Mouse (Mus musculus): ENCODE measurements around the gene Lamb3. TPM values are rescaled to one million over a fixed set of nuclear protein-coding genes. Genes with fewer than 3 reads are reported as not detected.

Gene Lamb3
- total RNA-seq (2023), result 10.3 and 16.6 TPM in 2 replicates

DNA sequence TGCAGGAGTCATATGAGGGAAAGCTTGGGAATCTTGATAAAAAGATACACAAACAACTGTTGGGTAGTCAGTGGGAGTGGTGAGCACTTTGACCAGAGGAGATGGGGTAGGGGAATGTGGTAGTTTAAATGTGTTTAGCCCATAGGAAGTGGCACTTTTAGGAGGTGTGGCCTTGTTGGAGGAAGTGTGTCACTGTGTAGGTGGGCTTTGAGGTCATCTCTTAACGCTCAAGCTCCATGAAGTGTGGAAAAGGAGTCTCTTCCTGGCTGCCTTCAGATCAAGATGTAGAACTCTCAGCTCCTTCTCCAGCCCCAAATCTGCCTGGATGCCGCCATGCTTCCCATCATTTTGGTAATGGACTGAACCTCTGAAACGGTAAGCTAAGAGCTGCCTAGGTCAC lies at the start of gene Lamb3:
Gene Lamb3, plus strand, starts transcription at position 197 of the 400 bp plus-strand sequence.

DNA sequence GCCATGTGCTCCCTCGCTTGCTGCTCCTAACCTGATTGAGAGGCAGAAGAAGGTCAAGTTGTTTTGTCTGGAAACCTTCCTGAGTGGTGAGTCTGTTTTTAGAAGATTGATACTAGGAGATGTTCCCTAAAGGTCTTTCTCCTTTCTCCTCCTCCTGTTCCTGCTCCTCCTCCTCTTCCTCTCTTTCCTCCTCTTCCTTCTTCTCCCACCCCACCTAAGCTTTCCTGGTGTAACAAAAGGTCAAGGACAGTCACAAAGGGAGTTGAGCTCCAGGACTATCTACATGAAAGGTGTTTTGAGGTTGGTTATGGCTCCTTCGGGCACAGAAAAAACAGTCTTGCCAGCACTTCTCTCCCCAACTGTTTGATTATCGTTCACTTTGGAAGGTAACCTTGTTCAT lies 39.8 kb upstream of the Lamb3 start, which contains the start of gene A130010J15Rik:
Gene A130010J15Rik, plus strand, starts transcription at position 301 of the 400 bp plus-strand sequence.

DNA sequence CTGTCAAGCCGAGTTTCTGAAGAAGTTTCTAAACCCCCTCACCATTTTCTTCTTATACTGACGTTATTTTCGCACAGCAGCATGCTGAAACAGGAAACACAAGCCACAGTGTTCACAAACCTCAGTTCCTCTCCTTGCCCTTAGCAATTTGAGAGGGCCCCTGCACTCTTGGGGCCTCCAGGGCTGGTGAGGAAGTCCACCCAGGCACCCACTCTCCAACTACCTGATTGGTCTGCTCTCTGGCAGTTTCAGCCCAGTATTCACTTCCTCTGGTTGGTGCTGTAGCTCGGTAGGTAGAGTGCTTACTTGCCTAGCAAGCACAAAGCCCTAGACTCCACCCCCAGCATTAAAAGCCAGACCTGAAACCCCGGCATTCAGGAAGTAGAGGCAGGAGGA lies 6.1 kb upstream of the Lamb3 start, which contains the start of gene Traf3ip3:
Gene Traf3ip3, minus strand, starts transcription at position 321 of the 396 bp plus-strand sequence.

DNA sequence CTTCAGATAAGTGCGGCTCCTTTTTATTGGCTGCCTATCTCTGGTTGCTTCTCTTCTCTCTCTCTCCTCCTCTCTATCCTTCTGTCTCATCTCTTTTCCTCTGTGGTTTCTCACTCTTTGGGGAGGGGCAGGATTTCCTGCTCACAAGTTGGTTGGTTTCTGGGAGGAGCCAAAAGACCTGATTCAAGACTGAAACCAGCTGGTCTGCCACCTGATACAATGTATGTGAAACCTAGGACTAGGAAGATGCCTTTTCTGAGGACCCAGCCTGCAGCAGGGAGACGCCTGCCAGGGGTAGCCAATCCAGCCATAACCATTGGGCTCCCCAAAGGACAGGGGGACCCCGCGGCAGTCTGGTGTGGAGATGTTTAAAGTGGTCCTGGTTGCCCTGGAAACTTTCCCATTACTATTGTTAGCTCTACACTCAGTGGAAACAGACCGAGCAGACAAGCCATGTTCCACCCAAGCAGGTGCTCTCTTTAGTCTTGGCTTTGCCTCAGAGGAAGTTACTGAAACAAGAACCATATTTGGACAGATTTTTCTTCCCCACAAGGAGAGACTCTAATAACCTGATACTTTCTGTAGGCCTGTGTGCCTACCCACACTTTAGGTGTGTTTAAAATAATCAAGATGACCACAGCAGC lies 56.6 kb downstream of the Lamb3 start, which contains the start of gene Hsd11b1:
Gene Hsd11b1, minus strand, starts transcription at position 121 of the 644 bp plus-strand sequence.

DNA sequence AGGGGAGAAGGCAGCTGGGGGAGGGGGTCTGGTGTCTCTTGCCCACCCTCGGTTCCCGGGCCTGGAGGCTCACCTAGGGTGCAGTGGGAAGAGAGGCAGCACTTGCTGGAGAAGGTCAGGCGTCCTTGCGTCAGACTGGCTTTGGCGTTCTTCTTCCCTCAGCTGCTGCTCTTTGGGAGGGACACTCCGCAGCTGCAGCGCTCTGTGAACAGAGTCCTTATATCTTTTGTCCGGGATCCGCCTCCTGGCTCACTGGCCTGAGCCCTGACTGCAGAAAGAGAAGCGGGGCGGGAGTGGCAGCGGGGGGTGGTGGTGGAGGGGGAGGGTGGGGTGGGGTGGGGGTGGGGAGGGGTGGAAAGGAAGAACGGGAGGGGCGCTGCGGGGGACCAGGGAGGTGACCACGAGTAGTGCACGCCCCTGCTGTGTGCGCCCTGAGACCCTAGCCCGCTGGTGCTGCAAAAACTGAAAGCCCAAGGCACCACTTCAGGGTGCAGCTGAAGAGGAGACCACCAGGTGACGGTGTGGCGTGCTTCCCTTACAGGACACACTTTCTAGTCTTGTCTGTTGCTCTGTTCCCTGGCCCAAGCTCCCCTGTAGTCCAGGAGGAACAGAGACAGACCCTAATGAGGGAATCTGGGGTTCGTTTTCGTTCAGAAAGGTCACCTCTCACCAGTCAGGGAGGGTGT lies 65.6 kb downstream of the Lamb3 start, which contains the start of gene G0s2:
Gene G0s2, minus strand, starts transcription at position 302 of the 686 bp plus-strand sequence.

DNA sequence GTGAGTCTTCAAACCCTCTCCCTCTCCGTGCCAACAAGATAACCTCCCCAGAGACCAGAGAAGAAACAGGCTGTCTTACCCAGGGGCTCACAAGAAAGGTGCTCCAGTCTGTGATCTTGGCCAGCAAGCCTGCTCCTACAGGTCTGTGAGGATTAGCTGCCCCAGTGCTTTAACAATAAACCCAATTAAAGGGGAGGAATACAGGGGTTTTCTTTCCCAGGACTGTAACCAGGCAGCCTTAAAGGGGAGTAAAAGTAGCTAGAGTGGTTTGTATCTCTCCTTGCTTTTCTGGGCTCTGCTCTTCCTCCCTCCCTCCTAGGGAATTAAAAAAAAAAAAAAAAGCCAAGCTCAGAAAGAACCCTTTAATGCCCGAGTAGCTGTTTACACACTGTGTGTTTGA lies 162.6 kb downstream of the Lamb3 start, which contains the start of gene Camk1g:
Gene Camk1g, minus strand, starts transcription at position 203 of the 400 bp plus-strand sequence.

Other genes starting within 250 kb of the Lamb3 start
- not detected in 2 replicates for gene Syt14, start 171.9 kb upstream of the Lamb3 start, total RNA-seq (2023)
- gene Diexf, start 77.4 kb upstream of the Lamb3 start, total RNA-seq (2023), result 9.3 and 21.1 TPM in 2 replicates
- gene Irf6, start 54.6 kb upstream of the Lamb3 start, total RNA-seq (2023), result not detected in 2 replicates
- gene A130010J15Rik, start 39.7 kb upstream of the Lamb3 start, total RNA-seq (2023), result 1.4 and 1.8 TPM in 2 replicates
- gene Traf3ip3, start 6.0 kb upstream of the Lamb3 start, total RNA-seq (2023), result 239 and 258 TPM in 2 replicates
- gene Hsd11b1, start 56.4 kb downstream of the Lamb3 start, total RNA-seq (2023), result 131 and 143 TPM in 2 replicates
- 236 and 342 TPM in 2 replicates for gene G0s2, start 65.5 kb downstream of the Lamb3 start, total RNA-seq (2023)
- gene Camk1g, start 162.6 kb downstream of the Lamb3 start, total RNA-seq (2023), result not detected in 2 replicates

Data from neutrophil, adult 65 days (primary cell).